Mouse (Mus musculus) stomach, embryonic 16.5 days (tissue): Measurements from ENCODE around the gene Clstn1. TPM values are rescaled to one million over a fixed set of nuclear protein-coding genes. Genes with fewer than 3 reads are reported as not detected.

Experiments
- ATAC-seq: fragments of 200-750 bp; cut with Nextera tagmentation; 2 replicates; pipeline ENCODE4 v1.8.0; 2017; ENCODE audit warnings: moderate number of reproducible peaks, moderate TSS enrichment; ENCODE audit not compliant: insufficient read depth, low FRiP score
- H3K27ac ChIP-seq: fragments of 300-500 bp; sonication (generic); 2 replicates; pipeline ENCODE4 v1.5.1; 2014; ENCODE audit warnings: low read length
- H3K27me3 ChIP-seq: fragments of 300-500 bp; sonication (generic); 2 replicates; pipeline ENCODE4 v1.6.1; 2014; ENCODE audit warnings: low read length, control low read depth, mixed read lengths; ENCODE audit not compliant: control insufficient read depth, insufficient read depth
- H3K36me3 ChIP-seq: fragments of 300-500 bp; sonication (generic); 2 replicates; pipeline ENCODE4 v1.6.1; 2014; ENCODE audit warnings: low read length; ENCODE audit not compliant: control insufficient read depth, insufficient read depth
- H3K4me1 ChIP-seq: fragments of 300-500 bp; sonication (generic); 2 replicates; pipeline ENCODE4 v1.6.1; 2014; ENCODE audit warnings: low read length, control low read depth, mixed read lengths; ENCODE audit not compliant: control insufficient read depth, insufficient read depth
- H3K4me2 ChIP-seq: fragments of 300-500 bp; sonication (generic); 2 replicates; pipeline ENCODE4 v1.6.1; 2014; ENCODE audit warnings: low read depth, low read length, mixed read lengths
- H3K4me3 ChIP-seq: fragments of 300-500 bp; sonication (generic); replicated peaks from 2 replicates; pipeline ENCODE4 v1.5.1; 2014; ENCODE audit warnings: mild to moderate bottlenecking, low read length
- H3K9ac ChIP-seq: fragments of 300-500 bp; sonication (generic); 2 replicates; pipeline ENCODE4 v1.6.1; 2014; ENCODE audit warnings: low read length
- H3K9me3 ChIP-seq: fragments of 300-500 bp; sonication (generic); replicated peaks from 2 replicates; pipeline ENCODE4 v1.6.1; 2016; ENCODE audit warnings: low read length, control low read depth; ENCODE audit not compliant: control insufficient read depth
- WGBS: fragments of 180-500 bp; shearing (Covaris S2); extraction: QIAGEN DNeasy Blood & Tissue Kit; methylation state at CpG from one replicate; pipeline ENCODE4 v1.1.7; 2014; 5-methylcytosine and 5-hydroxymethylcytosine counted together
- polyA plus RNA-seq: library from polyadenylated mRNA; unstranded; fragments of >200 nt; fragmentation: Nextera tagmentation; extraction: Ambion mirVana; gene quantifications from 2 replicates; pipeline ENCODE4 v1.2.1, GENCODE M21; 2015

The Clstn1 gene
- 14.7 and 14.9 TPM in 2 replicates for polyA plus RNA-seq

- peaks cover 12% of the 10 kb centered on the region for H3K4me1 ChIP-seq
- peak; percentile 74 for ATAC-seq
- peak within 1 kb of the TSS; percentile 78 for H3K4me3 ChIP-seq
- no peak within 1 kb of the TSS for H3K27ac ChIP-seq
- peak within 1 kb of the TSS; percentile 99 for H3K4me2 ChIP-seq
- peak within 1 kb of the TSS; percentile 93 for H3K9ac ChIP-seq
- no peaks in the 10 kb centered on the region for H3K36me3 ChIP-seq
- WGBS: under 1% methylated on average over 90 of the region's 103 CpGs
- no peaks in the 10 kb centered on the region for H3K9me3 ChIP-seq
- peaks cover 18% of the 10 kb centered on the region; the same call in 1 of the 2 replicates for H3K27me3 ChIP-seq
Observed at GRCm38 (mm10) chr4:149586044-149586782, at the start of gene Clstn1. Clstn1 (plus strand) TSS chr4:149586468.

GRCm38 (mm10) chr4:149539441-149539840 is 46.8 kb upstream of the Clstn1 start:
- 60% methylated on average over 8 of the region's 8 CpGs for WGBS
- Histone ChIP-seq H3K36me3 (no peaks in the 10 kb centered on the region), H3K27ac (peak overlapping the region; percentile 47; the same call in 1 of the 2 replicates), H3K27me3 (no peaks in the 10 kb centered on the region), H3K4me1 (0 out of 2 replicates have a peak, but pooled peaks cover 9% of the 10 kb centered on the region), H3K9ac (no peak overlapping the region), H3K4me3 (no peak overlapping the region), H3K4me2 (no peak overlapping the region), H3K9me3 (no peaks in the 10 kb centered on the region)
- peak; percentile 84 for ATAC-seq

DNA sequence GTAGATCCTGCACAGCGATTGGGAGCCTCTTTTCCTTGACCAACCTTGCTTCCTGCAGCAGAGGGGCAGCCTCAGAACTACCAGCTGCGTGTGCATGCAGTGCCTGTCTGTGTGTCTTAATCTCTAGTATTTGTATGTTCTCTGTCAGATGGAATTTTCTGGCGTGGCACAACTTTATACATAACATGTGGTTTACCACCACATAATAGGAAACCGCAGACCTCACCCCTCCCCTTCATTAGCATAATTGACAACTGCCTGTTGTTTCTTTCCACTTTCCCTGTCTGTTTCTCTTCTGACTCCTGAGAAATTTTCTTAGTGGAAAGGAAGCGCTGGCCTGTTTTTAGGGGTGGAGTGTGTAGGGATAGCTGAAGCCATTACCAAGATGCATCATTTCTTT is 44.3 kb upstream of the Clstn1 start:
- WGBS: 64% methylated on average over 5 of the region's 5 CpGs
- Histone ChIP-seq H3K27me3 (no peaks in the 10 kb centered on the region), H3K4me2 (no peak overlapping the region), H3K4me3 (no peak overlapping the region), H3K4me1 (0 out of 2 replicates have a peak, but pooled peaks cover 13% of the 10 kb centered on the region), H3K27ac (no peak overlapping the region), H3K36me3 (0 out of 2 replicates have a peak, but pooled peaks cover 3% of the 10 kb centered on the region), H3K9ac (no peak overlapping the region), H3K9me3 (no peaks in the 10 kb centered on the region)
- ATAC-seq: no peak

GRCm38 (mm10) chr4:149542431-149542830 is 43.8 kb upstream of the Clstn1 start:
- Histone ChIP-seq H3K36me3 (0 out of 2 replicates have a peak, but pooled peaks cover 3% of the 10 kb centered on the region), H3K4me3 (no peak overlapping the region), H3K4me2 (no peak overlapping the region), H3K9ac (no peak overlapping the region), H3K9me3 (no peaks in the 10 kb centered on the region), H3K27ac (no peak overlapping the region), H3K27me3 (no peaks in the 10 kb centered on the region), H3K4me1 (0 out of 2 replicates have a peak, but pooled peaks cover 13% of the 10 kb centered on the region)
- 79% methylated on average over 12 of the region's 12 CpGs for WGBS
- ATAC-seq: no peak

GRCm38 (mm10) chr4:149542927-149543553 is 43.2 kb upstream of the Clstn1 start:
- Histone ChIP-seq H3K4me3 (no peak overlapping the region), H3K36me3 (0 out of 2 replicates have a peak, but pooled peaks cover 3% of the 10 kb centered on the region), H3K9me3 (no peaks in the 10 kb centered on the region), H3K27me3 (no peaks in the 10 kb centered on the region), H3K4me1 (0 out of 2 replicates have a peak, but pooled peaks cover 13% of the 10 kb centered on the region), H3K9ac (no peak overlapping the region), H3K4me2 (no peak overlapping the region), H3K27ac (no peak overlapping the region)
- 57% methylated on average over 10 of the region's 10 CpGs for WGBS
- no peak for ATAC-seq

DNA sequence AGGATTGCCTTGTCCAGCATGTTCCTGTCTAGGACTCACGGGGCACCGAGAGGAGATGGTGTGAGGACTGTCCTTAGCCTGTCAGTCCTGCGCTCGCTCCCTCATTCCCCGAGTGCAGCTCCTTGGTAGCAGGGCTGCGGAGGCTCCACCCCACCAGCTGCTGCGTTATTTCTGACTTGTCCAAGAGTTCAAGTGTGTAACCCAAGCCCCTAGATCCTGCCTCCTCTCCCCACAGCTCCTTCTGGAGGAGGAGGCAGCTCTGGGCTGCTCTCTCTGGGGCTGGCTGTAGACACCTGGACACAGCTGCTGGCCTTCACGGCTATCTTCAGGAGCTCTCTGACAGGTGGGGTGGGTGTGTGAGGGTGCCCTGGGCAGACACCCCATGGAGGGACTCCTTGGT is 41.4 kb upstream of the Clstn1 start:
- Histone ChIP-seq H3K27me3 (no peaks in the 10 kb centered on the region), H3K4me2 (no peak overlapping the region), H3K9me3 (no peaks in the 10 kb centered on the region), H3K27ac (peak overlapping the region; percentile 62; the same call in 1 of the 2 replicates), H3K4me3 (no peak overlapping the region), H3K9ac (peak overlapping the region; percentile 49; the same call in 1 of the 2 replicates), H3K4me1 (0 out of 2 replicates have a peak, but pooled peaks cover 3% of the 10 kb centered on the region), H3K36me3 (0 out of 2 replicates have a peak, but pooled peaks cover 3% of the 10 kb centered on the region)
- ATAC-seq: no peak
- WGBS: 58% methylated on average over 8 of the region's 8 CpGs

- no peak; the same call in 1 of the 2 replicates for ATAC-seq
- Histone ChIP-seq H3K27me3 (no peaks in the 10 kb centered on the region), H3K4me3 (no peak overlapping the region), H3K4me2 (no peak overlapping the region), H3K4me1 (0 out of 2 replicates have a peak, but pooled peaks cover 3% of the 10 kb centered on the region), H3K9ac (no peak overlapping the region), H3K9me3 (no peaks in the 10 kb centered on the region), H3K36me3 (0 out of 2 replicates have a peak, but pooled peaks cover 3% of the 10 kb centered on the region), H3K27ac (peak overlapping the region; percentile 50)
- 78% methylated on average over 9 of the region's 9 CpGs for WGBS
Observed at GRCm38 (mm10) chr4:149546797-149547444, 39.3 kb upstream of the Clstn1 start.

GRCm38 (mm10) chr4:149547523-149547922 is 38.7 kb upstream of the Clstn1 start:
- Histone ChIP-seq H3K27ac (peak overlapping the region; percentile 50), H3K9me3 (no peaks in the 10 kb centered on the region), H3K9ac (no peak overlapping the region), H3K4me3 (no peak overlapping the region), H3K4me1 (0 out of 2 replicates have a peak, but pooled peaks cover 3% of the 10 kb centered on the region), H3K27me3 (no peaks in the 10 kb centered on the region), H3K4me2 (no peak overlapping the region), H3K36me3 (0 out of 2 replicates have a peak, but pooled peaks cover 3% of the 10 kb centered on the region)
- no peak for ATAC-seq
- WGBS: 76% methylated on average over 6 of the region's 6 CpGs
